Mouse (Mus musculus) heart, postnatal 10 days (tissue): Measurements from ENCODE around the gene Rsph10b. TPM values are rescaled to one million over a fixed set of nuclear protein-coding genes. Genes with fewer than 3 reads are reported as not detected.

ENCODE experiments used
- DNase-seq, 2 experiments: peaks; one replicate each; pipeline ENCODE4 v3.0.0; 2021
- intact Hi-C: fragments of 180-260 bp; cut with DNase I; formaldehyde crosslinking; loops from one replicate; pipeline ENCODE4 v1.15.1; 2025
- total RNA-seq, 2 experiments: library from RNA; stranded (reverse); gene quantifications; 2 replicates each; pipeline ENCODE4 v1.2.3; 2021

Rsph10b gene
- total RNA-seq, 2 experiments from 2014 or later, result 0.24 to 0.30 TPM

DNA sequence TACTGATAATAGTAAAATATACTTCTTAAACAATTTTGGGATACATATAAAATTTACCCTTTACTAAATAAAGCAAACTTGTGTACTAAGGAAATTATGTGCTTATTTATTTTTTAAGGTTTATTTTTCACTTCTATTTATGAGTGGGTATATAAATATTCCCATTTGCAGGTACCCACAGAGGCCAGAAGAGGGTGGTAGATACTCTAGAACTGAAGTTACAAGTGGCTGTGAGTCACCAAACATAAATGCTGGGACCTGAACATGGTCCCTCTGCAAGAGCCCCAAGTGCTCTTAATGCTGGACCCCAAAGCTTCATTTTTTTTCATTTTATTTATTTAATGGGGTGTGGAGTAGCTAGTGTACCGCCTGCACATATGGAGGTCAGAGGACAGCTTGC, 1.0 kb downstream of the Rsph10b start:
- DNase-seq, result no peak
- intact Hi-C loops, result no loop called here

DNA sequence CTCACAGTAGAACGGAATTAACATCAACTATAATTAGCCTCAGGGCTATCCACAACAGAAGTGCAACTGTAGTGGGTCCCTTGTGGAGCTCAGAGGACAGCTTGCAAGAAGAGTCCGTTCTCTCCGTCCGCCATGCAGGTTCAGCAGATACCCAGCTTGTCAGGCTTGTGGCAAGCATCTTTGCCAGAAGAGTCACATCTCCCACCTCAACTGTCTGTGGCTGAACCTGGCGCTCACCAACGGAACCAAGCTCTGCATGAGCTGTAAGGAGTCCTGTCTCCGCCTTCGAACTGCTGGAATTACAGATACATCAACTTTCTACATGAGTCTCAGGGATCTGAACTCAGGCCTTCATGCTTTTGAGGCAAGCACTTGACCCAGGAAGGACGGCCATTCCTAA, 3.3 kb downstream of the Rsph10b start:
- no peak for DNase-seq
- intact Hi-C loops, result no loop called here

DNA sequence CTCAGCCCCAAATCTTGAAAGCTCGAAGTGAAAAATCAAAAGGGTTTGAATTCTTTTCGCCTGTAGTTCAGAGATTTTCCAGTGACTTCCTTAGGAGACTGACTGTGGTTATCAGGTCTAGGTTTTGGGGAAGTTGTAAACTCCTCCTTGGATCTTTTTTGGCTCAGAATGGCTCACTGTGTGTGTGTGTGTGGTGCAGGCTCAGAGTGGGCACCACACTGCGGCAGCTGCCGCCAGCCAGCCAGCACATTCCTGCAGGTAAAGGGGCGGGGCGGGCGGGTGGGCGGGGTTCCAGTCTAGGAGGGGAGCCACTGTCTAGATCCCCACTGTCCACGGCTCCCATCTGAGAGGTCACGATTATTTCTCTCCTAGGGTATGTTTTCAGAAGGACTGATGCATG, 8.8 kb downstream of the Rsph10b start:
- intact Hi-C loops, result no loop called here
- no peak for DNase-seq

- intact Hi-C loops, result no loop called here
- DNase-seq, result no peak
Measured at GRCm38 (mm10) chr5:143943231-143944125, 10.6 kb downstream of the Rsph10b start.

DNA sequence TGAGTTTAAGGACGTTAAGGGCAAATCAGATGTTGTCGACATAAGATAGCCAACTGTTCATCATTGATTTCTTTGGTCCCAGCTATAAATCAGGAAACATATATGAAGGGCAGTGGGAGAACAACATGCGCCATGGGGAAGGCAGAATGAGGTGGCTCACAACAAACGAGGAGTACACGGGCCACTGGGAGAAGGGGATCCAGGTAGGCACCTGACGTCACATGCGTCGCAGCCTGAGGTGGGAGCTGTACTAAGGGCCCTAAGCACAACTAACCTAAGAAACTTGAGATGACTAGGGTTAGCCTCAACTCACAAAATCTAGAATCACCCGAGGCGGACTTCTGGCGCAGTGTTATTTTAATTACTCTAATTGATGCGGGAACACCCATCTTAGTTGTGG, 15.5 kb downstream of the Rsph10b start:
- intact Hi-C loops, result no loop called here
- no peak for DNase-seq

GRCm38 (mm10) chr5:143950016-143950415, 17.2 kb downstream of the Rsph10b start:
- DNase-seq, result no peak
- intact Hi-C loops, result no loop called here

DNA sequence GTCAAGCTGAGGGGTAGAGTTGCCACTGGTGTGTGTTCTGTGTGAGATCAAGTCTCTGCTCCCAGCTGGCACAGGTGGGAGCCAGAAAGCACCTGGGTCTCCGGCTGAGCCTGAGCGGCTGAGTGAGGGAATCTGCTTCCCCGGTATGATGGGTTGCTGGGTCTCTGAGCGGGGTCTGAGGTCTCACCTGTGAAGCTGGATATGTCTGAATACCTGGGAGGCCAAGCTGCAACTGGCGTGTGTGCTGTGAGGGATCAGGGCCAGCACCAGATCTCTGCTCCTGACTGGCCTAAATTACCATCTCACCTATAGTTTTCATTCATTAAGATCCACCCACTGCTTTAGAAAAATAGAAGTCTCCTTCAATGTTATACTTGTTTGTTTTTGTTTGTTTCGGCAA, 24.3 kb downstream of the Rsph10b start:
- no peak for DNase-seq
- intact Hi-C loops, result no loop called here

- intact Hi-C loops, result no loop called here
- no peak for DNase-seq
Measured at GRCm38 (mm10) chr5:143959551-143959950, 26.7 kb downstream of the Rsph10b start.

DNA sequence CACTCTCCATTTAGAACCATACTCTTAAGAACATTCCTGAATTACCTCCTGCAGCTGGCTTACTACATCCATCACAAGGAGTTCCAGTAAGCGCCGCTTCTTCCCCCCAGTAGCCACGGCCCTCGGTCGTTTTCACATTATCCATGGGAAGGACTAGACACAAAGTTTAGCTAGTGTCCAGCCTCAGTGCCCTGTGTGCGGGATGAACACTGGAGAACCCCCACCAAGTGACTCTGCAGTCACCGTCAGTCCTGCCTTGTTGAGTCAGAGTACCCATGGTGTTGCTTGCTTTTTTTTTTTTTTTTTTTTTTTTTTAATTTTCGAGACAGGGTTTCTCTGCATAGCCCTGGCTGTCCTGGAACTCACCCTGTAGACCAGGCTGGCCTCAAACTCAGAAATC, 28.3 kb downstream of the Rsph10b start:
- intact Hi-C loops, result no loop called here
- no peak for DNase-seq

GRCm38 (mm10) chr5:143965586-143966345, 32.9 kb downstream of the Rsph10b start:
- intact Hi-C loops, result no loop called here
- DNase-seq, result no peak

DNA sequence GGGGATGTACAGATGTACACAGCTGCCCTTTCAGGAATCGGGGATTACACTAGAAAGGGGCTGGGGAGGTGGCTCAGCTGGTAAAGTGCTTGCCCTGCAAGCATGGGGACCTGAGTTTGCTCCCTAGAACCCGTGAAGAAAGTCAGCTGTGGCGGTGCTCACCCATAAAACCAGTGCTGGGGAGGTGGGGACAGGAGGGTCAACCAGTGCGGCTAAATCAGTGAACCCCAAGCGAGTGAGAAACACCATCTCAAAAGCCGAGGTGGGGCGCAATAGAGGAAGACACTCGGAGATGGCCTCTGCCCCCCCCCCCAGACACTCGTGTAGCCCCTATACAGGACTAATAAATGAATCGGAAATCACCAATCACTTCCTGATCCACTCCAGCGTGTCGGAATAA, 33.8 kb downstream of the Rsph10b start:
- no peak for DNase-seq
- intact Hi-C loops, result no loop called here

- intact Hi-C loops, result no loop called here
- DNase-seq, result no peak
Measured at GRCm38 (mm10) chr5:143972628-143973027, 39.8 kb downstream of the Rsph10b start.

- intact Hi-C loops, result no loop called here
Measured at GRCm38 (mm10) chr5:143974931-143975630, 42.2 kb downstream of the Rsph10b start.

GRCm38 (mm10) chr5:143975631-143975933, 42.7 kb downstream of the Rsph10b start:
- intact Hi-C loops, result no loop called here
- DNase-seq, result no peak

More at GRCm38 (mm10) chr5:143974931-143975630, 42.2 kb downstream of the Rsph10b start:
- DNase-seq, result peak; percentile 59 to 68

DNA sequence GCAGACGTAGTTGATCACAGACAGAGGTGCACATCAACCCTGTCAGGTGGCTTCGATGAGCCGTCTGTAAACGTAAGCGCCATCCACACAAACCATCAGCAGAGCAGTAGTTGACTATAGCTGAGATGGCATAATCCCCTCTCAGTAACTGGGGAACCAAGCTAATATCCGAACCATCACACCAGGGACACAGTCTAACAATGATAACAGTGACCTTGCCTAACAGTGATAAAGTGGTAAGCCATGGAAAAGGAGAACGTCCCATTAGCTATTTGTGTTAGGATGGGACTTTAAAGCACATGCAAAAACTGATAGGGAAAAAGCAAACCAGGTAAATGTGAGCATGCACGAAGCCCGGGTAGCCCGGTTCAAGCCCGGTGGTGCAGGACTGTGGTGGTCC, 43.4 kb downstream of the Rsph10b start:
- intact Hi-C loops, result no loop called here

DNA sequence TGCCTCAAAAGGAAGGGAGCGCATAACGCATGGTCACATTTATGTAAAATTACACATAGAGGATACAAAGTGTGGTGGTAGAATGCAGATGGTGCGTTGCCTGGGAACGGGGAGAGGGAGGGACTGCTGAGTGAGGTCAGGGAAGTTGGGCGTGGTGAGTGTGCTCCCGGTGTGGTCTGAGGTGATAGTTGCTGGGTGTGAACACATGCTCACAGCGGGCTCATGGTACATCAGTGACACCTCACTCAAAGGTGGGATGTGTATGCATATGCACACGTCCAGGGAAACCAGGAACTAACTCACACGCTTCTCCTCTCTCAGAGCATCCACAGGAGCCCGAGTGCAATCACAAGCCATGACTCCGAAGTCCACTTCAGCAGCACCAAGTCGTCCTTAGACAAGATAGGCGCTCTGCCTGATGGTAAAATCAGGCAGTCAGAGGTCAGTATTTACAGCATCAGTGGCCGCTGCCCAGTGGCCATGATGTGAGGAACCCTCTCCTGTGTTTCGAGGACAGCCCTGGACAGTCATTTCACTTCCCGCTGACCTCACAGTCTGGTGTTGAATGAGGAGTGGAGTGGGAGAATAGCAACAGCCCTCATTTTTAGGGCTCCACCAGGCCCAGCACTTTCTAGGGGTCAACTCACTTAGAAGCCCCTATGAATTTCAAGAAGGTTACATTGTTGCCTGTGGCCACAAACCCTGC, 44.0 kb downstream of the Rsph10b start:
- DNase-seq, result no peak
- intact Hi-C loops, result no loop called here

More for the DNA sequence above, 43.4 kb downstream of the Rsph10b start:
- DNase-seq, result no peak

DNA sequence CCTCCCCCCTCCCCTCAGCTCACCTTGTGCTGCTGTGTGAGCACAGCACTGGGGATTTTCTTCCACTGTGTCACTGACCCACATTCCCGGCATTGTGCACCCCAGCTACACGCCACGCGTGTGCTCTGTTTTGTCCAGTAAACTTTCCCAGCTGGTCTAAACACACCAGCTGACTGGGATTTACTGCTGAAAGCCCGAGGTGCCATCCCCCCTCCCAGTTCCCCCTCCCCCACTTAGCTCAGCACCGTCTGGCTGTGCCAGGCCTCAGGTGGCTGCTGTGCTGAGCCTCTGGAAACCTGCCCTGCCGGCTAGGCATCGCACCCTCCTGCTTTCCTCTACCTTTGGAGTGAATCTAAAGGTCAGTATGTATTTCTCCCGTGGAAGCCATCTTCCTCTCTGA, 48.0 kb downstream of the Rsph10b start:
- intact Hi-C loops, result no loop called here
- no peak for DNase-seq

- no peak for DNase-seq
- intact Hi-C loops, result no loop called here
Measured at GRCm38 (mm10) chr5:143982361-143982760, 49.5 kb downstream of the Rsph10b start.

- intact Hi-C loops, result loop anchor here (5.0 kb wide), 1 partner anchor 423 kb away; no protein-coding TSS in a partner anchor
- no peak for DNase-seq
Measured at GRCm38 (mm10) chr5:143985381-143985780, 52.5 kb downstream of the Rsph10b start.

DNA sequence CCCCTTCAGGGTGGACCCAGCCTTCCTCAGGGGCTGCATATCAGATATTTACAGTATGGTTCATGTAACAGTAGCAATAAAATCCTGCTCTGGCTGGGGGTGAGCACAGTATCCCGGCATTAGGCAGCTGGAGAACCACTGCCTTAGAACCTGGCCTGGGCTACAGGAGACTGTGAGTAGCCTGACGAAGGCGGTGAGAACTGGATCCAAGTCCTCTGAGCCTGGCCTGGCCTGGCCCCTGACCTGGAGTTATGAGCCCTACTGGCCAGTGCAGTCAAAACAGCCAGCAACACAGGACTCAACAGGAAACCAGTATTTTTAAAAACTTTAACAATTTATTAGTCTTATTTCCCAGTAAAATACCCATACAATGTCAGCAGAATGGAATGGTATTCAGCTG, 54.8 kb downstream of the Rsph10b start:
- intact Hi-C loops, result loop anchor here (5.0 kb wide), 1 partner anchor 425 kb away; no protein-coding TSS in a partner anchor
- DNase-seq, result no peak

GRCm38 (mm10) chr5:143989046-143989445, 56.2 kb downstream of the Rsph10b start:
- peak; percentile 30 to 39 for DNase-seq
- intact Hi-C loops, result loop anchor here (5.0 kb wide), 1 partner anchor 427 kb away; no protein-coding TSS in a partner anchor
